Mouse (Mus musculus) limb, embryonic 10.5 days (tissue): ENCODE results near the gene Apc2. TPM values are rescaled to one million over a fixed set of nuclear protein-coding genes. Genes with fewer than 3 reads are reported as not detected.
A peak's percentile ranks its signal among the peaks of the same experiment; 100 is the strongest.
"Not testable (repeated sequence)": the region's sequence is repeated elsewhere in the genome, so short reads cannot be mapped to it uniquely, and the experiment has no call there.

Experiments
- DNase-seq: peaks from one replicate; pipeline ENCODE4 v3.0.0-alpha.2; 2017; ENCODE audit warnings: low spot score
- H3K27ac ChIP-seq: fragments of 300-500 bp; sonication (generic); 2 replicates; pipeline ENCODE4 v1.5.1; 2016; ENCODE audit warnings: mild to moderate bottlenecking
- H3K27me3 ChIP-seq: fragments of 300-500 bp; sonication (generic); 2 replicates; pipeline ENCODE4 v1.6.1; 2016; ENCODE audit warnings: low read depth, mild to moderate bottlenecking; ENCODE audit not compliant: poor library complexity, severe bottlenecking
- H3K36me3 ChIP-seq: fragments of 300-500 bp; sonication (generic); 2 replicates; pipeline ENCODE4 v1.6.1; 2016; ENCODE audit warnings: mild to moderate bottlenecking, moderate library complexity
- H3K4me1 ChIP-seq: fragments of 300-500 bp; sonication (generic); 2 replicates; pipeline ENCODE4 v1.6.1; 2016
- H3K4me3 ChIP-seq: fragments of 300-500 bp; sonication (generic); 2 replicates; pipeline ENCODE4 v1.5.1; 2016; ENCODE audit warnings: mild to moderate bottlenecking, moderate library complexity
- H3K9me3 ChIP-seq: fragments of 300-500 bp; sonication (generic); replicated peaks from 2 replicates; pipeline ENCODE4 v1.6.1; 2016; ENCODE audit warnings: mild to moderate bottlenecking
- WGBS: fragments of 180-500 bp; shearing (Covaris S2); methylation state at CpG from one replicate; pipeline ENCODE4 v1.1.7; 2016; 5-methylcytosine and 5-hydroxymethylcytosine counted together
- polyA plus RNA-seq: library from polyadenylated mRNA; unstranded; fragments of >200 nt; fragmentation: Nextera tagmentation; extraction: Ambion mirVana; gene quantifications from 2 replicates; pipeline ENCODE4 v1.2.1, GENCODE M21; 2016

Apc2 gene
- polyA plus RNA-seq: 0.90 and 2.9 TPM in 2 replicates

GRCm38 (mm10) chr10:80295618-80296425, at the start of gene Apc2:
TSS of gene Apc2 (plus strand) at chr10:80295977.
- peak; percentile 78 for DNase-seq
- Histone ChIP-seq H3K4me1 (peaks cover 58% of the 10 kb centered on the region), H3K4me3 (peak within 1 kb of the TSS; percentile 50), H3K9me3 (no peaks in the 10 kb centered on the region), H3K27me3 (peaks cover 47% of the 10 kb centered on the region), H3K27ac (peak within 1 kb of the TSS; percentile 66; the same call in 1 of the 2 replicates), H3K36me3 (peaks cover 22% of the 10 kb centered on the region)
- 2% methylated on average over 26 of the region's 26 CpGs for WGBS

- Histone ChIP-seq H3K4me3 (peak overlapping the region; percentile 17; the same call in 1 of the 2 replicates), H3K27ac (no peak overlapping the region), H3K27me3 (no peaks in the 10 kb centered on the region), H3K9me3 (no peaks in the 10 kb centered on the region), H3K36me3 (peaks cover 31% of the 10 kb centered on the region), H3K4me1 (peaks cover 24% of the 10 kb centered on the region)
- no peak for DNase-seq
- 63% methylated on average over 6 of the region's 6 CpGs for WGBS
Measured at GRCm38 (mm10) chr10:80247849-80248248, 47.9 kb upstream of the Apc2 start.

GRCm38 (mm10) chr10:80248437-80248836, 47.3 kb upstream of the Apc2 start:
- DNase-seq, H3K27ac ChIP-seq, H3K27me3 ChIP-seq, H3K9me3 ChIP-seq: not testable (repeated sequence)
- peaks cover 31% of the 10 kb centered on the region for H3K36me3 ChIP-seq
- WGBS: 46% methylated on average over 3 of the region's 3 CpGs
- H3K4me1 ChIP-seq: peaks cover 24% of the 10 kb centered on the region
- H3K4me3 ChIP-seq: peak overlapping the region; percentile 84

GRCm38 (mm10) chr10:80248971-80249640, 46.7 kb upstream of the Apc2 start, which contains the start of gene Ndufs7:
TSS of gene Ndufs7 (plus strand) at chr10:80249121.
- peak within 1 kb of the TSS; percentile 84 for H3K4me3 ChIP-seq
- H3K4me1 ChIP-seq: peaks cover 24% of the 10 kb centered on the region
- H3K27me3 ChIP-seq: no peaks in the 10 kb centered on the region
- peak; percentile 91 for DNase-seq
- H3K36me3 ChIP-seq: peaks cover 31% of the 10 kb centered on the region
- H3K27ac ChIP-seq: peak within 1 kb of the TSS; percentile 90
- WGBS: under 1% methylated on average over 53 of the region's 53 CpGs
- H3K9me3 ChIP-seq: no peaks in the 10 kb centered on the region

- no peak for DNase-seq
- Histone ChIP-seq H3K27me3 (no peaks in the 10 kb centered on the region), H3K9me3 (no peaks in the 10 kb centered on the region), H3K36me3 (peaks cover 33% of the 10 kb centered on the region), H3K4me1 (peaks cover 24% of the 10 kb centered on the region), H3K4me3 (peak overlapping the region; percentile 84), H3K27ac (peak overlapping the region; percentile 90)
- WGBS: 35% methylated on average over 2 of the region's 2 CpGs
Measured at GRCm38 (mm10) chr10:80250059-80250458, 45.7 kb upstream of the Apc2 start.

- H3K4me3 ChIP-seq: peak overlapping the region; percentile 84
- H3K4me1 ChIP-seq: peaks cover 19% of the 10 kb centered on the region
- WGBS: 89% methylated on average over 4 of the region's 4 CpGs
- peaks cover 38% of the 10 kb centered on the region for H3K36me3 ChIP-seq
- DNase-seq: no peak
- H3K27me3 ChIP-seq: no peaks in the 10 kb centered on the region
- H3K9me3 ChIP-seq: no peaks in the 10 kb centered on the region
- no peak overlapping the region for H3K27ac ChIP-seq
Measured at GRCm38 (mm10) chr10:80250573-80250972, 45.2 kb upstream of the Apc2 start.

- no peak overlapping the region for H3K27ac ChIP-seq
- no peak for DNase-seq
- H3K4me3 ChIP-seq: no peak overlapping the region
- no peaks in the 10 kb centered on the region for H3K9me3 ChIP-seq
- peaks cover 52% of the 10 kb centered on the region for H3K36me3 ChIP-seq
- no peaks in the 10 kb centered on the region for H3K27me3 ChIP-seq
- peaks cover 16% of the 10 kb centered on the region for H3K4me1 ChIP-seq
Measured at GRCm38 (mm10) chr10:80252011-80252410, 43.8 kb upstream of the Apc2 start.

GRCm38 (mm10) chr10:80252493-80253274, 43.1 kb upstream of the Apc2 start:
- WGBS: 92% methylated on average over 11 of the region's 11 CpGs
- Histone ChIP-seq H3K27me3 (no peaks in the 10 kb centered on the region), H3K27ac (no peak overlapping the region), H3K9me3 (no peaks in the 10 kb centered on the region), H3K4me3 (no peak overlapping the region), H3K36me3 (peaks cover 58% of the 10 kb centered on the region), H3K4me1 (peaks cover 16% of the 10 kb centered on the region)
- DNase-seq: no peak

- 93% methylated on average over 6 of the region's 6 CpGs for WGBS
- Histone ChIP-seq H3K27ac (no peak overlapping the region), H3K27me3 (no peaks in the 10 kb centered on the region), H3K9me3 (no peaks in the 10 kb centered on the region), H3K4me1 (peaks cover 16% of the 10 kb centered on the region), H3K36me3 (peaks cover 66% of the 10 kb centered on the region), H3K4me3 (no peak overlapping the region)
- DNase-seq: no peak
Measured at GRCm38 (mm10) chr10:80253551-80253950, 42.2 kb upstream of the Apc2 start.

GRCm38 (mm10) chr10:80254331-80255297, 41.2 kb upstream of the Apc2 start:
- H3K27me3 ChIP-seq: no peaks in the 10 kb centered on the region
- DNase-seq: no peak
- H3K9me3 ChIP-seq: no peaks in the 10 kb centered on the region
- no peak overlapping the region for H3K27ac ChIP-seq
- no peak overlapping the region for H3K4me3 ChIP-seq
- peaks cover 75% of the 10 kb centered on the region for H3K36me3 ChIP-seq
- WGBS: 96% methylated on average over 26 of the region's 26 CpGs
- H3K4me1 ChIP-seq: peaks cover 24% of the 10 kb centered on the region

- 86% methylated on average over 5 of the region's 5 CpGs for WGBS
- H3K4me1 ChIP-seq: peaks cover 27% of the 10 kb centered on the region
Measured at GRCm38 (mm10) chr10:80255881-80256535, 39.8 kb upstream of the Apc2 start.

More at GRCm38 (mm10) chr10:80255881-80256535, 39.8 kb upstream of the Apc2 start:
- Histone ChIP-seq H3K36me3 (peaks cover 75% of the 10 kb centered on the region), H3K9me3 (no peaks in the 10 kb centered on the region), H3K27ac (peak overlapping the region; percentile 47; the same call in 1 of the 2 replicates), H3K27me3 (no peaks in the 10 kb centered on the region), H3K4me3 (no peak overlapping the region)
- DNase-seq: no peak
